Mouse (Mus musculus) limb, embryonic 14.5 days (tissue): ENCODE data around the gene Nat10. TPM values are rescaled to one million over a fixed set of nuclear protein-coding genes. Genes with fewer than 3 reads are reported as not detected.

Experiments
- ATAC-seq: fragments of 200-750 bp; cut with Nextera tagmentation; 2 replicates; pipeline ENCODE4 v1.8.0; 2017; ENCODE audit warnings: low read depth, moderate number of reproducible peaks, moderate TSS enrichment; ENCODE audit not compliant: low FRiP score
- DNase-seq: peaks from one replicate; pipeline ENCODE4 v3.0.0-alpha.2; 2015; ENCODE audit warnings: low spot score
- H3K27ac ChIP-seq: fragments of 300-500 bp; sonication (generic); replicated peaks from 2 replicates; pipeline ENCODE4 v1.5.1; 2014; ENCODE audit warnings: low read depth, mild to moderate bottlenecking, low read length, moderate library complexity, mixed read lengths
- H3K27me3 ChIP-seq: fragments of 300-500 bp; sonication (generic); 2 replicates; pipeline ENCODE4 v1.6.1; 2014; ENCODE audit warnings: low read length, mixed read lengths; ENCODE audit not compliant: control insufficient read depth, insufficient read depth
- H3K36me3 ChIP-seq: fragments of 300-500 bp; sonication (generic); 2 replicates; pipeline ENCODE4 v1.6.1; 2014; ENCODE audit warnings: mild to moderate bottlenecking, low read length, moderate library complexity, mixed read lengths; ENCODE audit not compliant: control insufficient read depth, insufficient read depth
- H3K4me1 ChIP-seq: fragments of 300-500 bp; sonication (generic); 2 replicates; pipeline ENCODE4 v1.6.1; 2014; ENCODE audit warnings: antibody characterized with exemption, low read length, mixed read lengths; ENCODE audit not compliant: control insufficient read depth, insufficient read depth
- H3K4me2 ChIP-seq: fragments of 300-500 bp; sonication (generic); replicated peaks from 2 replicates; pipeline ENCODE4 v1.6.1; 2014; ENCODE audit warnings: low read depth, mild to moderate bottlenecking, low read length, moderate library complexity; ENCODE audit not compliant: severe bottlenecking
- H3K4me3 ChIP-seq: fragments of 300-500 bp; sonication (generic); replicated peaks from 2 replicates; pipeline ENCODE4 v1.5.1; 2014; ENCODE audit warnings: low read length
- H3K9ac ChIP-seq: fragments of 300-500 bp; sonication (generic); 2 replicates; pipeline ENCODE4 v1.6.1; 2014; ENCODE audit warnings: mild to moderate bottlenecking, low read depth, low read length, moderate library complexity; ENCODE audit not compliant: severe bottlenecking
- H3K9me3 ChIP-seq: fragments of 300-500 bp; sonication (generic); 2 replicates; pipeline ENCODE4 v1.6.1; 2016; ENCODE audit warnings: low read length; ENCODE audit not compliant: control insufficient read depth
- POLR2A ChIP-seq: fragments of 200-500 bp; IDR thresholded peaks from 2 replicates; pipeline ENCODE4 v1.8.0; 2012; ENCODE audit warnings: inconsistent platforms, mild to moderate bottlenecking, moderate library complexity, borderline replicate concordance; ENCODE audit not compliant: insufficient read depth, insufficient read length; ENCODE audit errors: extremely low read depth
- WGBS: fragments of 180-500 bp; shearing (Covaris S2); extraction: QIAGEN DNeasy Blood & Tissue Kit; methylation state at CpG from one replicate; pipeline ENCODE4 v1.1.7; 2014; 5-methylcytosine and 5-hydroxymethylcytosine counted together
- polyA plus RNA-seq, 2 experiments: library from polyadenylated mRNA; depleted of rRNA in 1 of 2; stranded (reverse) in 1 of 2; unstranded in 1 of 2; fragments of >200 nt; fragmentation: Nextera tagmentation in 1 of 2; extraction: Ambion mirVana in 1 of 2; gene quantifications; 2 replicates each; pipeline versions ENCODE4 v1.2.1 to v1.2.3; 2012 to 2014

Gene Nat10
- polyA plus RNA-seq, 2 experiments: 24.0 to 57.2 TPM

- peaks cover 49% of the 10 kb centered on the region for H3K36me3 ChIP-seq
- no peaks in the 10 kb centered on the region for H3K27me3 ChIP-seq
- no peak overlapping the region for H3K4me3 ChIP-seq
- ATAC-seq (no peak), DNase-seq (no peak)
- WGBS: 88% methylated on average over 9 of the region's 9 CpGs
- no peak overlapping the region for H3K27ac ChIP-seq
- TF ChIP-seq POLR2A: no peak
- no peak overlapping the region for H3K9ac ChIP-seq
- H3K4me2 ChIP-seq: no peak overlapping the region
- no peaks in the 10 kb centered on the region for H3K9me3 ChIP-seq
- H3K4me1 ChIP-seq: no peaks in the 10 kb centered on the region
Measured at GRCm38 (mm10) chr2:103755458-103756085, 5.5 kb downstream of the Nat10 start.

- H3K27ac ChIP-seq: no peak overlapping the region
- H3K4me2 ChIP-seq: no peak overlapping the region
- peaks cover 53% of the 10 kb centered on the region for H3K36me3 ChIP-seq
- no peak for ATAC-seq
- H3K9me3 ChIP-seq: no peaks in the 10 kb centered on the region
- no peak for TF ChIP-seq POLR2A
- 82% methylated on average over 3 of the region's 3 CpGs for WGBS
- H3K9ac ChIP-seq: no peak overlapping the region
- no peak overlapping the region for H3K4me3 ChIP-seq
- no peak for DNase-seq
- H3K27me3 ChIP-seq: no peaks in the 10 kb centered on the region
- H3K4me1 ChIP-seq: no peaks in the 10 kb centered on the region
Measured at GRCm38 (mm10) chr2:103754614-103755013, 6.5 kb downstream of the Nat10 start.

- ATAC-seq: no peak
- Histone ChIP-seq H3K27ac (no peak overlapping the region), H3K4me1 (no peaks in the 10 kb centered on the region), H3K9me3 (no peaks in the 10 kb centered on the region), H3K27me3 (no peaks in the 10 kb centered on the region), H3K4me2 (no peak overlapping the region), H3K36me3 (peaks cover 65% of the 10 kb centered on the region), H3K9ac (no peak overlapping the region), H3K4me3 (no peak overlapping the region)
- TF ChIP-seq POLR2A: no peak
- WGBS: 92% methylated on average over 6 of the region's 6 CpGs
- no peak for DNase-seq
Measured at GRCm38 (mm10) chr2:103751771-103752170, 9.3 kb downstream of the Nat10 start.

DNA sequence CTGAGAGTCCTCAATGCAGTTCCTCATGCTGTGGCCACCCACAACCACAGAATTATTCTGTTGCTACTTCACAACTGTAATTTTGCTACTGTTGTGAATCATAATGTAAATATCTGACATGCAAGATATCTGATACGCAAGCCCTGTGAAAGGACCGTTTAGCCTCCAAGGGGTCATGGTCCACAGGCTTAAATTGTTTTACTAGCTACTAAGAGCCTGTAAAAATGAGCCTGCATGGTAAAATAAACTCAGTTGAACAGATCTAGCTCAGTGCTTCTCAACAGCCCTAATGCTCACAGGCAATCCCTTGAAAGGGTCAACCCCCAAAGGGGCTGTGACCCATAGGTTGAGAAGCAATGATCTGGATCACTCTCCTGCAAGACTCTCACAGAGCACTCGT is 12.0 kb downstream of the Nat10 start:
- WGBS: 73% methylated on average over 3 of the region's 3 CpGs
- H3K27ac ChIP-seq: no peak overlapping the region
- TF ChIP-seq POLR2A: no peak
- no peak for DNase-seq
- H3K36me3 ChIP-seq: peaks cover 55% of the 10 kb centered on the region
- H3K9me3 ChIP-seq: no peaks in the 10 kb centered on the region
- no peak for ATAC-seq
- H3K9ac ChIP-seq: no peak overlapping the region
- H3K4me1 ChIP-seq: no peaks in the 10 kb centered on the region
- no peak overlapping the region for H3K4me3 ChIP-seq
- H3K4me2 ChIP-seq: no peak overlapping the region
- no peaks in the 10 kb centered on the region for H3K27me3 ChIP-seq

DNA sequence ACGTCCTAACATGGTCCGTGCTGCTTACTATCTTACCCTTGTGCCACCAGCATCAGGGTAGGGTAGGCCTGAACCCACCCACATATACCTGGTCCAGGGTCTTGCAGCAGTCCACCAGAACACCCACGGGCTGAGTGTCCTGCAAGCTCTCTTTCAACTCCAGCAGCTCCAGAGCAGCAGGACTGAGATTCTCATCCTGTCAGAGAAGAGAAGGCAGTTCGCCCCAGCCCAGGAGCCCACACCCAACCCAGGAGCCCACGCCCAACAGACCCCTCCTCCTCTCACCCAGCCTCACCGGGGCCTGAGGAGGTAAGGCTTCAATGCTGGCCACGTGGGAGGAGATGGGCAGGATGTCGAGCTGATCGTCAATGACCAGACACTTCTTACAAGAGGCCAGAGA is 13.2 kb downstream of the Nat10 start:
- WGBS: 86% methylated on average over 9 of the region's 9 CpGs
- no peak overlapping the region for H3K4me3 ChIP-seq
- no peak overlapping the region for H3K4me2 ChIP-seq
- no peak overlapping the region for H3K9ac ChIP-seq
- ATAC-seq: no peak
- no peak for DNase-seq
- no peak for TF ChIP-seq POLR2A
- H3K36me3 ChIP-seq: peaks cover 47% of the 10 kb centered on the region
- no peaks in the 10 kb centered on the region for H3K27me3 ChIP-seq
- no peak overlapping the region for H3K27ac ChIP-seq
- H3K4me1 ChIP-seq: no peaks in the 10 kb centered on the region
- no peaks in the 10 kb centered on the region for H3K9me3 ChIP-seq
